Mouse (Mus musculus): Measurements from ENCODE around the gene Grm2. TPM values are rescaled to one million over a fixed set of nuclear protein-coding genes. Genes with fewer than 3 reads are reported as not detected.

The Grm2 gene
- polyA plus RNA-seq (2014; fragmentation: Illumina TruSeq; extraction: RNeasy Lipid Tissue Mini Kit (QIAGEN cat#74804); ENCODE audit: insufficient read depth, low read depth, low replicate concordance): not detected

GRCm38 (mm10) chr9:106655884-106656720, at the start of gene Grm2:
Grm2 (minus strand) TSS chr9:106656082.

GRCm38 (mm10) chr9:106685249-106686101, 29.6 kb upstream of the Grm2 start, which contains the start of gene Tex264:
Tex264 (minus strand) TSS chr9:106685927.

GRCm38 (mm10) chr9:106626282-106626681, 29.6 kb downstream of the Grm2 start, which contains the start of gene Iqcf6:
Iqcf6 (plus strand) TSS chr9:106626582.

Other genes with a start within 250 kb of the Grm2 start
- 688 TPM for gene Rpl29, start 226.6 kb downstream of the Grm2 start, polyA plus RNA-seq (2014; fragmentation: Illumina TruSeq; extraction: RNeasy Lipid Tissue Mini Kit (QIAGEN cat#74804); ENCODE audit: insufficient read depth, low read depth, low replicate concordance)
- gene Acy1, start 217.8 kb downstream of the Grm2 start, polyA plus RNA-seq (2014; fragmentation: Illumina TruSeq; extraction: RNeasy Lipid Tissue Mini Kit (QIAGEN cat#74804); ENCODE audit: insufficient read depth, low read depth, low replicate concordance): 6.0 TPM
- gene Abhd14b, start 208.6 kb downstream of the Grm2 start, polyA plus RNA-seq (2014; fragmentation: Illumina TruSeq; extraction: RNeasy Lipid Tissue Mini Kit (QIAGEN cat#74804); ENCODE audit: insufficient read depth, low read depth, low replicate concordance): 37.3 TPM
- gene Abhd14a, start 208.4 kb downstream of the Grm2 start, polyA plus RNA-seq (2014; fragmentation: Illumina TruSeq; extraction: RNeasy Lipid Tissue Mini Kit (QIAGEN cat#74804); ENCODE audit: insufficient read depth, low read depth, low replicate concordance): 18.9 TPM
- gene Pcbp4, start 202.8 kb downstream of the Grm2 start, polyA plus RNA-seq (2014; fragmentation: Illumina TruSeq; extraction: RNeasy Lipid Tissue Mini Kit (QIAGEN cat#74804); ENCODE audit: insufficient read depth, low read depth, low replicate concordance): 19.3 TPM
- gene Gpr62, start 190.1 kb downstream of the Grm2 start, polyA plus RNA-seq (2014; fragmentation: Illumina TruSeq; extraction: RNeasy Lipid Tissue Mini Kit (QIAGEN cat#74804); ENCODE audit: insufficient read depth, low read depth, low replicate concordance): 0.11 TPM
- 22.2 TPM for gene Rrp9, start 180.1 kb downstream of the Grm2 start, polyA plus RNA-seq (2014; fragmentation: Illumina TruSeq; extraction: RNeasy Lipid Tissue Mini Kit (QIAGEN cat#74804); ENCODE audit: insufficient read depth, low read depth, low replicate concordance)
- 21.9 TPM for gene Parp3, start 179.1 kb downstream of the Grm2 start, polyA plus RNA-seq (2014; fragmentation: Illumina TruSeq; extraction: RNeasy Lipid Tissue Mini Kit (QIAGEN cat#74804); ENCODE audit: insufficient read depth, low read depth, low replicate concordance)
- gene Iqcf1, start 156.1 kb downstream of the Grm2 start, polyA plus RNA-seq (2014; fragmentation: Illumina TruSeq; extraction: RNeasy Lipid Tissue Mini Kit (QIAGEN cat#74804); ENCODE audit: insufficient read depth, low read depth, low replicate concordance): not detected
- not detected for gene Iqcf5, start 141.5 kb downstream of the Grm2 start, polyA plus RNA-seq (2014; fragmentation: Illumina TruSeq; extraction: RNeasy Lipid Tissue Mini Kit (QIAGEN cat#74804); ENCODE audit: insufficient read depth, low read depth, low replicate concordance)
- not detected for gene Iqcf3, start 94.5 kb downstream of the Grm2 start, polyA plus RNA-seq (2014; fragmentation: Illumina TruSeq; extraction: RNeasy Lipid Tissue Mini Kit (QIAGEN cat#74804); ENCODE audit: insufficient read depth, low read depth, low replicate concordance)
- gene Iqcf4, start 85.1 kb downstream of the Grm2 start, polyA plus RNA-seq (2014; fragmentation: Illumina TruSeq; extraction: RNeasy Lipid Tissue Mini Kit (QIAGEN cat#74804); ENCODE audit: insufficient read depth, low read depth, low replicate concordance): not detected
- gene Iqcf6, start 29.5 kb downstream of the Grm2 start, polyA plus RNA-seq (2014; fragmentation: Illumina TruSeq; extraction: RNeasy Lipid Tissue Mini Kit (QIAGEN cat#74804); ENCODE audit: insufficient read depth, low read depth, low replicate concordance): not detected
- gene Tex264, start 29.8 kb upstream of the Grm2 start, polyA plus RNA-seq (2014; fragmentation: Illumina TruSeq; extraction: RNeasy Lipid Tissue Mini Kit (QIAGEN cat#74804); ENCODE audit: insufficient read depth, low read depth, low replicate concordance): 59.3 TPM
- gene Rad54l2, start 133.1 kb upstream of the Grm2 start, polyA plus RNA-seq (2014; fragmentation: Illumina TruSeq; extraction: RNeasy Lipid Tissue Mini Kit (QIAGEN cat#74804); ENCODE audit: insufficient read depth, low read depth, low replicate concordance): 3.0 TPM
- 7.8 TPM for gene Dcaf1, start 165.8 kb upstream of the Grm2 start, polyA plus RNA-seq (2014; fragmentation: Illumina TruSeq; extraction: RNeasy Lipid Tissue Mini Kit (QIAGEN cat#74804); ENCODE audit: insufficient read depth, low read depth, low replicate concordance)
- 10.4 TPM for gene Rbm15b, start 231.3 kb upstream of the Grm2 start, polyA plus RNA-seq (2014; fragmentation: Illumina TruSeq; extraction: RNeasy Lipid Tissue Mini Kit (QIAGEN cat#74804); ENCODE audit: insufficient read depth, low read depth, low replicate concordance)
- gene Manf, start 235.9 kb upstream of the Grm2 start, polyA plus RNA-seq (2014; fragmentation: Illumina TruSeq; extraction: RNeasy Lipid Tissue Mini Kit (QIAGEN cat#74804); ENCODE audit: insufficient read depth, low read depth, low replicate concordance): 191 TPM